Mouse (Mus musculus): Measurements from ENCODE around the gene Ncoa3.

- TF ChIP-seq CTCF (IDR thresholded peaks at IDR 0.05; ENCODE audit: low read depth, low read length), result no peak
- no peak for TF ChIP-seq POLR2A (IDR thresholded peaks at IDR 0.05; ENCODE audit: extremely low read depth, insufficient read depth, low read length)
These were observed 11.0 kb upstream of the Ncoa3 start for GRCm38 (mm10) chr2:165981248-165981977.

Measured in liver, adult 2 months (tissue).